Mouse (Mus musculus): Measurements from ENCODE around the gene Serpina3i. TPM values are rescaled to one million over a fixed set of nuclear protein-coding genes. Genes with fewer than 3 reads are reported as not detected.

The Serpina3i gene
- polyA plus RNA-seq, 1 experiment from 2014 or later = not detected

Other genes starting within 250 kb of the Serpina3i start
- 0.04 and 0.21 TPM in 2 replicates for gene Serpina9, start 249.4 kb upstream of the Serpina3i start, polyA plus RNA-seq (2014; fragmentation: Nextera tagmentation; extraction: Ambion mirVana)
- 0.10 TPM in 1 of 2 replicates, not detected in the other for gene Serpina12, start 218.7 kb upstream of the Serpina3i start, polyA plus RNA-seq (2014; fragmentation: Nextera tagmentation; extraction: Ambion mirVana)
- gene Serpina5, start 162.0 kb upstream of the Serpina3i start, polyA plus RNA-seq (2014; fragmentation: Nextera tagmentation; extraction: Ambion mirVana) = not detected in 2 replicates
- not detected in 2 replicates for gene Serpina3a, start 150.4 kb upstream of the Serpina3i start, polyA plus RNA-seq (2014; fragmentation: Nextera tagmentation; extraction: Ambion mirVana)
- 0.17 and 0.55 TPM in 2 replicates for gene Serpina3b, start 135.1 kb upstream of the Serpina3i start, polyA plus RNA-seq (2014; fragmentation: Nextera tagmentation; extraction: Ambion mirVana)
- gene Serpina3c, start 109.3 kb upstream of the Serpina3i start, polyA plus RNA-seq (2014; fragmentation: Nextera tagmentation; extraction: Ambion mirVana) = 0.25 TPM in 1 of 2 replicates, not detected in the other
- not detected in 2 replicates for gene Serpina3f, start 48.6 kb upstream of the Serpina3i start, polyA plus RNA-seq (2014; fragmentation: Nextera tagmentation; extraction: Ambion mirVana)
- gene Serpina3g, start 26.9 kb upstream of the Serpina3i start, polyA plus RNA-seq (2014; fragmentation: Nextera tagmentation; extraction: Ambion mirVana) = 1.0 and 1.1 TPM in 2 replicates
- not detected in 2 replicates for gene Serpina3j, start 51.4 kb downstream of the Serpina3i start, polyA plus RNA-seq (2014; fragmentation: Nextera tagmentation; extraction: Ambion mirVana)
- gene Serpina3k, start 75.4 kb downstream of the Serpina3i start, polyA plus RNA-seq (2014; fragmentation: Nextera tagmentation; extraction: Ambion mirVana) = not detected in 2 replicates
- not detected in 2 replicates for gene Serpina3m, start 75.4 kb downstream of the Serpina3i start, polyA plus RNA-seq (2014; fragmentation: Nextera tagmentation; extraction: Ambion mirVana)
- gene Serpina3n, start 143.6 kb downstream of the Serpina3i start, polyA plus RNA-seq (2014; fragmentation: Nextera tagmentation; extraction: Ambion mirVana) = 0.24 TPM in 1 of 2 replicates, not detected in the other
- 1.5 and 2.1 TPM in 2 replicates for gene Gsc, start 210.2 kb downstream of the Serpina3i start, polyA plus RNA-seq (2014; fragmentation: Nextera tagmentation; extraction: Ambion mirVana)